Mouse (Mus musculus): ENCODE measurements around the gene Defb35.
"Not testable (repeated sequence)": the region's sequence is repeated elsewhere in the genome, so short reads cannot be mapped to it uniquely, and the experiment has no call there.

Gene Defb35

DNA sequence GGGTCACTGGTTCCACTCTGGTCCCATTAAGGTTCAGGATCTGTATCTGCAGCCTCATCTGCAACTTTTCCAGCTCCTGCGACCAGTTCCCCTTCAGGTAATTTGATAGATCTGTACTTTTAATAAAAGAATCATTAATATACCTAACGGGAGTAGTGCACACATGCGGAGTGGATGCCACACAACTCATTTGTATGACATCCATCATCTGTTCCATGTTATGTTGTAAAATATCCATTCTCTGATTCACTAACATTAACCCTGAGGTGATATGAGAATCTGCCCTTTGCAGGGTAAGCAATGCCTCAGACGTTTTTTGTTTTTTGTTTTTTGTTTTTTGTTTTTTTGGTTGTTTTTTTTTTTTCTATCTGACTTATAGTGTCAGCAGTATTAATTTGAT is at the start of gene Defb35:
Defb35 (plus strand) TSS at position 301 of the 400 bp plus-strand sequence.
- DNase-seq, result not testable (repeated sequence)

DNA sequence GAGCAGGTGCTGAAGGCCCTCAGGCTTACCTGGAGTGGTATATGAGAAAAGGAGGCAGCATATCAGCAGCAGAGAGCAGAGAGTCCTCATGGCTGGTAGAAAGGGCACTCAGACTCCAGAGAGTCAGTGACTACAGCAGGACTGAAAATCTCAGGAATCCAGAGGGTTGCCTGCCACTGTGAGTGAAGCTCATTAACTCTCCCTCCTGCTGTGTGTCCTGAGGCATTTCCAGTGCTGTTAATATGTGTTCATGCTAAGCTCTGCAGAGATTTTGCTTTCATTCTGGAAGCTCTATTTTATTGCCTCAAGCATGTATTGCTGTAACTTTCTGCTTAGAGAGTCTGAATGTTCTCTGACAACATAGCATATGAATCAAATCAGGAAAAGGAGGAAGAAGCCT is 31.9 kb upstream of the Defb35 start, which contains the start of gene Defb11:
Defb11 (minus strand) TSS at position 123 of the 400 bp plus-strand sequence.
- DNase-seq, result not testable (repeated sequence)

DNA sequence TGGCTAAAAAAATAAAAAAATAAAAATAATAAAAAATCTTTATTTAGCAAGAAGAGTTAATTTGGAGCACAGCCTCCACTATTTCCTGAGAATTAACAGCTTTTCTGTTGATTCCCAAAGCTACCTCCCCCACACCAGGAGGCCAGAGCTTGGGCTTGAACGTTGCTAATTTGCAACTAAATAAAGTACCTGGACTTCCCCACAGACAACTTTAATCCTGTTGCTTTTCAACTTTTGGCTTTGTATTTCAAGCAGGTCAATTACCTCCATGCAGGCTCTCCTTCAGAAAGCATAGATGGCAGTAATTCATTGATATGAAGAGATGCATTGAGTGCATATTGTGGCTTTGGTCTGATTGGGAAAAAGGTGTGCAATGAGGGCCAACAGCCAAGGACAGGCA is 26.2 kb upstream of the Defb35 start:
- no peak for DNase-seq

DNA sequence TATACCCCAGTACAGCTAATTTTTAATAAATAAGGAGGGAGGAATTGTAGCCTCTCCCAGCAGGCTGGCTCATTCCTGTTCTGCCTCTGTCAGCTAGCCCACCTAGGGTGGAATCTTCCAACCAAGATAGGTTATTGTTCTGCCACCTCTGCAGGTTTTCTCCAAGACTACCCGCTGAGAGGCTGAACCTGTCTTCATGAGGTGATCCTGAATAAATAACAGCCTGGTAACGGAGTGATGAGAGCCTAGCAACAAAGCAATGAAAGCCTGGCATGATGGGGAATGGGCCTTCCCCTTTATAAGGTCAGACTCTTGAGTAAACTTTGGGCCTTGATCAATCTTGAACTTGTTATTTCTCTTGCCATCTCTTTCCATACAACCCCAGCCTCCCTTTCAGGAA is 25.6 kb upstream of the Defb35 start:
- DNase-seq, result no peak

DNA sequence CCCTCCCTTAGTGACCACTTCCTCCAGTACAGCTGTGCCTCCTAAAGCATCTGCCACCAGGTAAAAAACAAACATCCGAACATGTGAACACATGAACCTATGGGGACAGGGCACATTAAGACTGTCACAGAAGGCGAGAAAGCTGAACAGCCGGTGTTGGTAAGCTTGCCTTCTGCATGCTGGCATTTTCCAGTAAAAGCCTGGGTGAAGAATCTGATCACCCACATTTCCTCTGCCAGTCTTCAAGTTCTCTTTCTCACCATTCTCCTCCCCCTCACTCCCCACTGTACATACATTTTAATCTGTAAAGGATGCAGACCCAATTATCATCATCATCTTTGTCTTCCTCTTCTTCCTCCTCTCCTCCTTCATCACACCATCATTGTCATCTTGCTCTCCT is 22.5 kb upstream of the Defb35 start:
- no peak for DNase-seq

DNA sequence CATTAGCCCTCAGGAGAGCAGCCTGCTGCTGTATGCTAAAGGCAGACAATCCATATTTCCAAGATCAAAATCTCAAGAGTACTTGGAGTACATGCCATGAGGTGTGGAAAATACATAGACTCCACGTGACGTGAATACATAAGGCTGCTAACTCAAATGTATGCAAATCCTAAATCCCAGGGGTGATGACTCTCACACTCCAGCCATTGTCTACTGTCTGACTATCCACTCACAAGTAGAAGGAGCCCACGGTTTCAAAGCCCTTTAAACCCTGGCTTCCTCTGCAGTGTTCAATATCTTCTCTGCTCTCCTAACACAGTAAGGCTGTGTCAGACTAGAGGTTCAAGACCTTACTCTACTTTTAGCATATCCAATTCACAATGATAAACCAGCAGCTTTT is 7.4 kb upstream of the Defb35 start:
- not testable (repeated sequence) for DNase-seq

DNA sequence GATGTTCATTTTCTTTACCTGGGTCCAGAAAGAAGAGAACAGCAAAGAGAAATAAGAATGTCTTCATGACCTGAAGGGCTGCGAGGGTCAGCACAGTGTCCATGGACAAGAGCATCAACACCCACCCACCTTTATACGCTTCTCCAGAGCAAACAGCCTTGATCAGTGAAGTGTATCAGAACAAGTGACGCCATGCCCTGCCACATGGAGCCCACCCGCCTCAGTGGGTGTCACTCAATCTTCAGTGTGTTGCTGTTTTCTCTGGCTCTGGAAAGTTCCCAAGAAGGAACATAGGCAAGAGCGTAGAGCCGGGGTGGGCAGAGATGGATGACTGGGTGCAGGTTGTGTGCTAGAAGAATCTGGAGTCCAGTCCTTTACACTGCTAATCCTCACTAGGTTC is 5.5 kb upstream of the Defb35 start, which contains the start of gene Defb15:
Defb15 (minus strand) TSS at position 101 of the 400 bp plus-strand sequence.
- no peak for DNase-seq

DNA sequence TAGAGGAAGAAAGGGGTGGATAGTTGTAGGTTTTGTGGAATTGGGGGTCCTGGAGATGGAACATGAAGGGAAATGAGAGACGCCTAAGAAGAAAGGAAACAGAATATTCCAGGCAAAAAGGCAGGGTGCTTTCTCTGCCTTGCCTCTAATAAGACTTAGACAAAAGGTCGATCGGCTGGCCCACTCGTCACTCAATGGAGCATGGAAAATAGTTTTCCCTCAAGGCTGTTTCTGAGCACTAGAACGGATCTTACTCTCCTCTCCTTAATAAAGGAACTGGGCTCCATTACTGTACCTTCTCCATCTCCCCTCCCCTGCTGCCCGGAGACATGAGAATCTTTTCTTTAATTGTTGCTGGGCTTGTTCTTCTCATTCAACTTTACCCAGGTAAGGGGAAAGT is 8.3 kb downstream of the Defb35 start, which contains the start of gene Defb13:
Defb13 (plus strand) TSS at position 301 of the 400 bp plus-strand sequence.
- DNase-seq, result no peak

DNA sequence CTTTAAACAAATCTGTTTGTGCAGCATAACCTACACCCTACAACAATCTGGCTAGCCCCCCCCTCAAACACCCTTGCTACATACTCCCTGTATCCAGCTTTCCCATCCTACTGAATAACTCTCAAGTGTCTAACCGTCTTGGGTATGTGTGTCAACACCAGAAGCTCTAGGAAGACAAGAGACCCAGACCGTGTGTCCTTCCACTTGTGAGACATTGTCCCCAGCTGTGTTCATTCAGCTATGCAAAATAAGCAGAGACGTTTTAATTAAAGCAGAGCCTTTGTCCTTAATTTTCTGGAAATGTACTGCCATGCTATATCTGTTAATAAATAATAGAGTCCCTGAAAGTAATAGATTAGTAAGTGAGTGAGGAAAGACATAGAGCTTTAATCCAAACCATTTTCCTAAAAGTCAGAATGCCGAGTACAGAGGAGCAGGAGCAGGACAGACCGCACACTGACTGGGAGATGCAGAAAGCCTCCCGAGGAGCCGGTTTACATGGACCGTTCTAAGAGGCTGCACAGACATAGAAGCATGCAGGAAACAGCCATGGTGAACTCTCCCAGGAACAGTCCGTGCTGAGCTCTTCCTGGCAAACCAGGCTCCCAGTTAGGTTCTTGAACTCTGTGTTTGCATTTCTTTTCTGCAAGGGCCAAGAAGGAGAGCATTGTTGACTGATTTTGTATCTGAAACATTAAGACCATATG is 9.3 kb downstream of the Defb35 start:
- no peak for DNase-seq

DNA sequence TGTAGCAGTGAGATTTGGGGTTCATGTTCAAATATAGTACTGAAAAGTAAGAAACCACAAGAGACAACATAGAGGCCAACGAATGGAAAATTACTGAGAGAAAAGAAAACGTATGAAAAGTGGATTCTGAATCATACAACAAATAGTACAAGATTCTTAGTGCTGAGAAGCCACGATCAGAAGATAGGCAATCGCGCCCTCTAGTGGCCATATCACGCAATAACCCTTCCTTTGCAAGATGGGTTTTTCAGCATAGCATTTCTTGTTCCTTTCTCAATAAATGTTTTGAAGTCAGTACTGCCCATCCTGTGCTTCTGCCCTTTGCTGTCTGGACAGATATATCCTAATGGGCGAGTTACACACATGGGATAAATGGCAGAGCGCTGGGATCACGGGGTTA is 17.2 kb downstream of the Defb35 start:
- DNase-seq, result peak; percentile 4

DNA sequence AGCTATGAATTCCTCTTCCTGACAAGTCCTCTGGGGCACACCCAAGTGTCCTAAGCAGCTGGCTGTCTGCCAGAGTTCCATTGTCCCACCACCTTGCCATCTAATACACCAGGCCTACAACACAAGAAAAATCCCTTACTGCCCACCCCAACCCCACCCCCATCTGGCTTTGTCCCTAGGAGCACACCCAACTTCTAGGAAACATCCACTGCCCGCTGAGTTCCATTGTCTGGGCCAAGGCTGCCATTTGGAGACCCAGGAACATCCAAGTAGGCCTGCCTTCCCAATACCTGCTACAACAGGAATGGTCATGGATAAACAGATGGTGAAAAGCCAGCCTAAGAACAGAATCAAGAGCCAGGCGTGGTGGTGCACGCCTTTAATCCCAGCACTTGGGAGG is 18.2 kb downstream of the Defb35 start:
- DNase-seq, result no peak

DNA sequence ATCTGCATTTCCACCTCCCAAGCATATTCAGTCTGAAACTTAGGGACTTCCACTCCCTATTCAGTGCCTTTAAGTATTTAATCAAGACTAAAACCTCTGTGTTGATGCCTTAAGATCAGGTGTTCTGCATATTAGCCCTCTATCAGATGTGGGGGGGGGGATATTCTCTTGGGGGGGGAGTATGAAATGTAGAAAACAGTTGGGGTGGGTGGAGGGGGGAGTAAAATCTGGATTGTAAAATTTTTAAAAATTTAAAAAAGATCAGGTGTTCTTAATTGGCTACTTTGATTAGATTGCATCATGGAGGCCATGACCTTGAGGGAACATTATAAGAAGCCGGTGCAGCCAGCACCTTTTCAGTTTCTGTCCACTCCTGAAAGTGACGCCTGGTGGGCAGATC is 20.3 kb downstream of the Defb35 start, which contains the start of gene Fam90a1a:
Fam90a1a (plus strand) TSS at position 301 of the 400 bp plus-strand sequence.
- no peak for DNase-seq

DNA sequence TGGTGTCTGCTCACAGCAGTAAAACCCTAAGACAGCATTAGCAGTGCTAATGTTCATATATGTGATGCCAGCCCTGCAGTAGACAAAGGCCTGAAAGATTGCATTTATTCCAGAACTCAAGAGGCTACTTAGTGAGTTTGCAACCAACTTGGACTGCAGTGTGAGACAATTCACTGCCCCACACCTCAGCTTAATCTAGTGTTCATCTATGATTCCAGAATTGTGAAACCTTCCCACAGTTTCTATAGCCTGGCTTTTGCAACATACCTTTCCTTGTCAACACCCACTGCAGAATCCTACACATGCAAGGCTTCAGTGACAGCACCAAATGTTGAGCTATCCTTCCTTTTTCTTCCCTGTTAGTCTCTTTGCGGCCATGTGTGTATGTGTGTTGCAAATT is 28.5 kb downstream of the Defb35 start:
- no peak for DNase-seq

DNA sequence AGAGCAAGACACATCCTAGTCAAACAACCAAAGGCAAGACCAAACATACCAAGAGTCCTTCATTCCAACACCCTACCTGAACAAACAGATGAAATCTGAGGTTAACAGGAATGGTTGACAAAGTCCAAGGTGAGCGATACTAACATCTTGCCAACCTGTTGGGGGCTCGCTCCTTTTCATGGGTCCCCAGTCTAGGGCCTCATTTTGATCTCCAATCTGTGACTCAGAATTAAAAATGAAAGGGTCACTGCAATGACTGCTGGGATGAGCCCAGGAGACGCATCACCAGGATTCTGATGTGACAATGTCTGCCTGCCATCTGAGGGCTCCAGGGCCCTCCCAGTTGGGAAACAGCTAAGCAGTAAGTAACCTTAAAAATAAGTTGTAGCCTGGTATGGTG is 31.3 kb downstream of the Defb35 start, which contains the start of gene Ccdc70:
Ccdc70 (plus strand) TSS at position 301 of the 400 bp plus-strand sequence.
- DNase-seq, result no peak

DNA sequence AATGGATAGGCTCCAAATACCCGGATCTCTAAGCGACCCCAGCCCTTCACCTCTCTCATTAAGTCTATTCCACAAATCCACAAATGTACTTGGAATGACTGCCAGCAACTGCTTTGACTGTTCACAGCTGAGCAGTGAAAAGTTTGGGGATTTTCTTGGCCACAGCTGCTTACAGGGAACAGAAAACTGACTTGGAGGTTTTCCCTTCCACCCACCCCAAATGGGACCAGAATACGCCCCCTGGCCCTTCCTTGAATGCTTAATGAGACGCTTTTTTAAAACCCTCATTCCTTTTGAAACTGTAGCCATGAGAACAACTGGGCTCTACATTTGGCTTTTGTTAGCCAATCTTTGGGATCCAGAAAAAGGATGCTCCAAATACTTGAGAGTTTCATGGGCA is 40.0 kb downstream of the Defb35 start:
- no peak for DNase-seq

DNA sequence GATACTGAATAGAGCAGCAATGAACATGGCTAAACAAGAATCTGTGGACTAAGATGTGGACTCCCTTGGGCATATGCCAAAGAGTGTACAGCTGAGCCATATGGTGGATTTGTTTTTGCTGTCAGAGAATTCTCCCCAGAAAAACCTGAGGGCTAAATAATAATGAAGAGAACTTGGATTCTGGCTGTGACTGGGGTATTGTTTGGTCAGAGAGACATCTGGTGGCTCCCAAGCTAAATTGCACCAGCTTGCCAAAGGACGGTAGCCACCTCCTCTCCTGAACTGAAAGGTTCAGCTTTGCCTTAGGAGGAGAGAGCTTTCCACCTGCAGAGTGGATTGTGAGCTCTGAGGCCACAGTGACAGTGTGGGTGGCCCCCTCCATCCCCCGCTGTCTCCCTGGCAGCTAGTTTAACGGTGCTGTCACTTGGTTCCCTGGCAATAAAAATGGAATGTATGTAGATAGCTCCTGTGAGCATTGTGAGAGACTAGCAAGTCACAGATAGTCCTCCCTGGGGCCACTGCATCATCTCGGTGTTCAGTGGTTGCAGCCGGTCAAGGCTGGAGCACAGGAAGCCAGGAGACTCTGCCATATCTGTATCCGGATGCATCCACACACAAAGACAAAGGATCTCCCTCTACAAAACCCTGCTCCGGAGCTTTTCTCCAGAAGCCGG is 43.6 kb downstream of the Defb35 start:
- DNase-seq, result peak; percentile 11

All from cerebellum, adult 11 months (tissue).